Mouse (Mus musculus) stomach, postnatal 0 days (tissue): ENCODE measurements around the gene Arhgef39. TPM values are rescaled to one million over a fixed set of nuclear protein-coding genes. Genes with fewer than 3 reads are reported as not detected.

Experiments used
- ATAC-seq: fragments of 200-750 bp; cut with Nextera tagmentation; 2 replicates; pipeline ENCODE4 v1.8.0; 2017; ENCODE audit not compliant: low FRiP score, low TSS enrichment
- DNase-seq: peaks from one replicate; pipeline ENCODE4 v3.0.0-alpha.2; 2016; ENCODE audit warnings: low spot score
- H3K27ac ChIP-seq: fragments of 300-500 bp; sonication (generic); replicated peaks from 2 replicates; pipeline ENCODE4 v1.5.1; 2014; ENCODE audit warnings: mild to moderate bottlenecking, control low read depth
- H3K27me3 ChIP-seq: fragments of 300-500 bp; sonication (generic); 2 replicates; pipeline ENCODE4 v1.6.1; 2014; ENCODE audit warnings: low read length; ENCODE audit not compliant: control insufficient read depth, insufficient read depth
- H3K36me3 ChIP-seq: fragments of 300-500 bp; sonication (generic); 2 replicates; pipeline ENCODE4 v1.6.1; 2014; ENCODE audit warnings: low read length, mixed read lengths; ENCODE audit not compliant: control insufficient read depth, insufficient read depth
- H3K4me1 ChIP-seq: fragments of 300-500 bp; sonication (generic); replicated peaks from 2 replicates; pipeline ENCODE4 v1.6.1; 2014; ENCODE audit warnings: antibody characterized with exemption; ENCODE audit not compliant: control insufficient read depth, insufficient read depth
- H3K4me2 ChIP-seq: fragments of 300-500 bp; sonication (generic); replicated peaks from 2 replicates; pipeline ENCODE4 v1.6.1; 2014; ENCODE audit warnings: low read depth, mild to moderate bottlenecking, control low read depth, moderate library complexity
- H3K4me3 ChIP-seq: fragments of 300-500 bp; sonication (generic); 2 replicates; pipeline ENCODE4 v1.5.1; 2014; ENCODE audit warnings: low read depth, low read length, control low read depth
- H3K9ac ChIP-seq: fragments of 300-500 bp; sonication (generic); 2 replicates; pipeline ENCODE4 v1.6.1; 2014; ENCODE audit warnings: mild to moderate bottlenecking, low read length, control low read depth, mixed read lengths
- H3K9me3 ChIP-seq: fragments of 300-500 bp; sonication (generic); 2 replicates; pipeline ENCODE4 v1.6.1; 2016; ENCODE audit warnings: low read length; ENCODE audit not compliant: control insufficient read depth
- CTCF ChIP-seq: IDR thresholded peaks from 2 replicates; pipeline ENCODE4 v1.5.1; 2016; ENCODE audit warnings: antibody characterized with exemption, low read depth, mild to moderate bottlenecking, moderate library complexity
- EP300 ChIP-seq: optimal IDR thresholded peaks from 2 replicates; pipeline ENCODE3; 2016; ENCODE audit warnings: antibody characterized with exemption
- WGBS: fragments of 180-500 bp; shearing (Covaris S2); extraction: QIAGEN DNeasy Blood & Tissue Kit; methylation state at CpG from one replicate; pipeline ENCODE4 v1.1.7; 2014; 5-methylcytosine and 5-hydroxymethylcytosine counted together
- polyA plus RNA-seq: library from polyadenylated mRNA; unstranded; fragments of >200 nt; fragmentation: Nextera tagmentation; extraction: Ambion mirVana; gene quantifications from 2 replicates; pipeline ENCODE4 v1.2.1, GENCODE M21; 2015

Gene Arhgef39
- polyA plus RNA-seq, 1 experiment from 2014 or later = 11.8 TPM

GRCm38 (mm10) chr4:43507938-43508665 is 8.6 kb upstream of the Arhgef39 start:
- DNase-seq = peak; percentile 41
- 7% methylated on average over 22 of the region's 22 CpGs for WGBS
- H3K9ac ChIP-seq = peak overlapping the region; percentile 51; the same call in 1 of the 2 replicates
- H3K9me3 ChIP-seq = no peaks in the 10 kb centered on the region
- no peaks in the 10 kb centered on the region for H3K36me3 ChIP-seq
- TF ChIP-seq CTCF (no peak), EP300 (no peak)
- H3K27me3 ChIP-seq = no peaks in the 10 kb centered on the region
- peak overlapping the region; percentile 39 for H3K4me3 ChIP-seq
- H3K27ac ChIP-seq = peak overlapping the region; percentile 9; the same call in 1 of the 2 replicates
- ATAC-seq = peak; percentile 24
- peaks cover 4% of the 10 kb centered on the region; the same call in 1 of the 2 replicates for H3K4me1 ChIP-seq
- H3K4me2 ChIP-seq = peak overlapping the region; percentile 80

DNA sequence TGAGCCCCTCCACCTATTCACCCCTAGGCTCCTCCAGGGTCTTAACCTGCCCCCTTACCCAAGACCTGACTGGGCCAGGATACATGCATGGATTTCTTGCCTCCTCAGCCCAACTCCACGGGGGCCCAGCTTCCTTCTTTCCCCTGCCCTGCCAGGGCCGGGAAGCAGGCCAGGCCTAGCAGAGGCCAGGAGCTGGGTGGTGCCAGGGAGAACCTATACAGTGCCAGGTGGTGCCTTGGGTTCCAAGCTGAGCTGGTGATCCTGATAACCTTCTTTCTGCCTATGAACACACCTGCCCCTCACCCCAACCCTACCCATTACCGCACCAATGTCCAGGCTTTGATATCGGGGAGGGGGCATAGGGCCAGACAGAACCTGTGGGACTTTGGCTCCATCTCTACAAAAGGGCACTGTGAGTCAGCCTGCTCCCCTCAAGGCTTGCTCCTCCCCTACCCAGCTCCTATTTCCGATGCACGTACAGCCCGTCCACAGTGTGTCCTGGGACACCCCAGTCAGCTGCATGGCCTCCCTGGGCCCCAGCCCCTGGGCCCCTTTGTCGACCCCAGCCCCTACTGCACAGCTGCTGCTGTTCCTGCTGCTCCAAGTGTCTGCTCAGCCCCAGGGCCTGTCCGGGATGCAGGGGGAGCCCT is 7.2 kb upstream of the Arhgef39 start, which contains the start of gene Car9:
Car9 (plus strand) TSS at position 431 of the 650 bp plus-strand sequence.
- Histone ChIP-seq H3K9me3 (no peaks in the 10 kb centered on the region), H3K4me2 (peak within 1 kb of the TSS; percentile 80), H3K9ac (no peak within 1 kb of the TSS), H3K4me1 (peaks cover 4% of the 10 kb centered on the region; the same call in 1 of the 2 replicates), H3K4me3 (peak within 1 kb of the TSS; percentile 39; the same call in 1 of the 2 replicates), H3K27ac (no peak within 1 kb of the TSS), H3K27me3 (no peaks in the 10 kb centered on the region), H3K36me3 (no peaks in the 10 kb centered on the region)
- TF ChIP-seq EP300 (no peak), CTCF (no peak)
- 49% methylated on average over 9 of the region's 9 CpGs for WGBS
- ATAC-seq (0 out of 2 replicates have a peak, but pooled peaks have one; percentile 12), DNase-seq (no peak)

GRCm38 (mm10) chr4:43506074-43506473 is 6.6 kb upstream of the Arhgef39 start:
- WGBS = 69% methylated on average over 8 of the region's 8 CpGs
- Histone ChIP-seq H3K27ac (no peak overlapping the region), H3K4me2 (no peak overlapping the region), H3K4me1 (peaks cover 4% of the 10 kb centered on the region; the same call in 1 of the 2 replicates), H3K27me3 (no peaks in the 10 kb centered on the region), H3K9ac (no peak overlapping the region), H3K36me3 (no peaks in the 10 kb centered on the region), H3K4me3 (no peak overlapping the region), H3K9me3 (no peaks in the 10 kb centered on the region)
- TF ChIP-seq EP300 (no peak), CTCF (no peak)
- DNase-seq = no peak
- ATAC-seq = no peak

DNA sequence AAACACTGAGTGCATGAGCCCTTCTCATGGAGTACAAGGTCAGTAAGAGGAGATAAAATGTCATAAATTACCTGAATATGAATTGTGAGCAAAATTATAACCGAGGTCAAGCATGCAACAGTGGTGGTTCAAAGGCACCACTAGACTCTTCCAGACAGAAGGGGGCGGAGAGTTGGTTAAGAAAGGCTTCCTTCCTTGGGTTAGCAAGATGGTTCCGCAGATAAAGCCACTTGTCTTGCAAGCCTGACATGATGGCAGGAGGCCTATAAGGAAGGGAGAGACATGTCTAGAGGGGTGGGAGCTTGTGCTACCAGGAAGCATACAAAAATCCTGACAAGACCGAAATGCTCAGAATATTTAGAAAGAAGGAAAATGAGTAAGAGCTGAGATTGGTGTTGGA is 4.8 kb upstream of the Arhgef39 start:
- Histone ChIP-seq H3K36me3 (no peaks in the 10 kb centered on the region), H3K27ac (no peak overlapping the region), H3K4me2 (no peak overlapping the region), H3K4me1 (peaks cover 6% of the 10 kb centered on the region; the same call in 1 of the 2 replicates), H3K4me3 (no peak overlapping the region), H3K27me3 (no peaks in the 10 kb centered on the region), H3K9me3 (no peaks in the 10 kb centered on the region), H3K9ac (no peak overlapping the region)
- ATAC-seq (no peak), DNase-seq (no peak)
- no peak for TF ChIP-seq EP300
- TF ChIP-seq CTCF = no peak
- WGBS = 73% methylated on average over 4 of the region's 4 CpGs

GRCm38 (mm10) chr4:43503506-43503905 is 4.0 kb upstream of the Arhgef39 start:
- TF ChIP-seq EP300 (no peak), CTCF (no peak)
- no peaks in the 10 kb centered on the region for H3K27me3 ChIP-seq
- ATAC-seq (no peak), DNase-seq (no peak)
- no peak overlapping the region for H3K27ac ChIP-seq
- no peak overlapping the region for H3K4me3 ChIP-seq
- no peaks in the 10 kb centered on the region for H3K9me3 ChIP-seq
- peaks cover 5% of the 10 kb centered on the region; the same call in 1 of the 2 replicates for H3K4me1 ChIP-seq
- H3K4me2 ChIP-seq = no peak overlapping the region
- WGBS = 72% methylated on average over 6 of the region's 6 CpGs
- no peaks in the 10 kb centered on the region for H3K36me3 ChIP-seq
- H3K9ac ChIP-seq = no peak overlapping the region
